Mouse (Mus musculus) ES-Bruce4 (cell line): ENCODE data around the gene Gm5737.

ENCODE experiments used
- CTCF ChIP-seq: IDR thresholded peaks from one replicate; pipeline ENCODE4 v1.8.1; 2011; ENCODE audit warnings: low read depth, low read length
- EP300 ChIP-seq: IDR thresholded peaks from 2 replicates; pipeline ENCODE4 v1.6.1; 2011; ENCODE audit warnings: low read depth, low read length; ENCODE audit not compliant: insufficient read depth
- POLR2A ChIP-seq: IDR thresholded peaks from one replicate; pipeline ENCODE4 v1.8.1; 2011; ENCODE audit warnings: low read length; ENCODE audit not compliant: insufficient read depth

DNA sequence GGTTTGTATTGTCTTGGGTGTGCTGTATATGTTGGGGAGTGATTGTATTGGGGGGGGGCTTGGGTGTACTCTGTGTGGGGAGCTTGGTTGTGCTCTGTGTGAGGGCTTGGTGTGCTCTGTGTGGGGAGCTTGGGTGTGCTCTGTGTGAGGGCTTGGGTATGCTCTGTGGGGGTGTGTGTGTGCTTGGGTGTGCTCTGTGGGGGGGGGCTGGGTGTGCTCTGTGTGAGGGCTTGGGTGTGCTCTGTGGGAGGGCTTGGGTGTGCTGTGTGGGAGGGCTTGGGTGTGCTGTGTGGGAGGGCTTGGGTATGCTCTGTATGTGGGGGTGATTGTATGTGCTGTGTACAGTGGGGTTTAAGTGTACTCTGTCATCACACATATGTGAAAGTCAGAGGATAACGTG is 55.6 kb downstream of the Gm5737 start:
- TF ChIP-seq CTCF = no peak
- TF ChIP-seq EP300 = no peak
- no peak for TF ChIP-seq POLR2A
